Mouse (Mus musculus) heart, adult 9 months (tissue): ENCODE data around the gene Noa1.
A peak's percentile ranks its signal among the peaks of the same experiment; 100 is the strongest.

ENCODE experiments used
- DNase-seq, 2 experiments: peaks; one replicate each; pipeline ENCODE4 v3.0.0; 2022; ENCODE audit warnings: low spot score in 2 of 2

Gene Noa1

GRCm38 (mm10) chr5:77309924-77310772, at the start of gene Noa1, which contains the start of gene Polr2b:
Gene Noa1, minus strand, starts transcription at chr5:77310084.
Gene Polr2b, plus strand, starts transcription at chr5:77310147.
- peak; percentile 98 to 99 for DNase-seq

GRCm38 (mm10) chr5:77358347-77358746, 48.5 kb upstream of the Noa1 start:
- peak; percentile 73 to 78 for DNase-seq

GRCm38 (mm10) chr5:77357405-77358149, 47.7 kb upstream of the Noa1 start:
- DNase-seq, result peak; percentile 82

- no peak for DNase-seq
These were observed 45.7 kb upstream of the Noa1 start for GRCm38 (mm10) chr5:77355307-77356265.

- DNase-seq, result peak; percentile 73 to 85
These were observed 44.5 kb upstream of the Noa1 start for GRCm38 (mm10) chr5:77354361-77354787.

- no peak for DNase-seq
These were observed 41.8 kb upstream of the Noa1 start for GRCm38 (mm10) chr5:77351691-77352090.

- DNase-seq, result no peak
These were observed 40.2 kb upstream of the Noa1 start for GRCm38 (mm10) chr5:77349971-77350658.

- no peak for DNase-seq
These were observed 39.0 kb upstream of the Noa1 start for GRCm38 (mm10) chr5:77348901-77349300.

- no peak for DNase-seq
These were observed 30.1 kb upstream of the Noa1 start for GRCm38 (mm10) chr5:77340033-77340432.

GRCm38 (mm10) chr5:77330154-77330553, 20.3 kb upstream of the Noa1 start:
- DNase-seq, result no peak

GRCm38 (mm10) chr5:77324936-77325335, 15.1 kb upstream of the Noa1 start:
- no peak for DNase-seq

GRCm38 (mm10) chr5:77314986-77315385, 5.1 kb upstream of the Noa1 start:
- no peak for DNase-seq

GRCm38 (mm10) chr5:77314206-77314605, 4.3 kb upstream of the Noa1 start:
- DNase-seq, result no peak

GRCm38 (mm10) chr5:77309051-77309906, 605 bp downstream of the Noa1 start:
- DNase-seq, result no peak

GRCm38 (mm10) chr5:77307821-77308553, 1.9 kb downstream of the Noa1 start:
- no peak for DNase-seq

- DNase-seq, result no peak
These were observed 8.5 kb downstream of the Noa1 start for GRCm38 (mm10) chr5:77301296-77301903.

- no peak for DNase-seq
These were observed 10.4 kb downstream of the Noa1 start for GRCm38 (mm10) chr5:77299486-77299885.

GRCm38 (mm10) chr5:77292803-77293522, 16.9 kb downstream of the Noa1 start:
- peak in 1 of 2 experiments; percentile 13 for DNase-seq
